Mouse (Mus musculus) intestine, postnatal 0 days (tissue): Measurements from ENCODE around the gene Psmb3. TPM values are rescaled to one million over a fixed set of nuclear protein-coding genes. Genes with fewer than 3 reads are reported as not detected.

ENCODE experiments used
- ATAC-seq: fragments of 200-750 bp; cut with Nextera tagmentation; 2 replicates; pipeline ENCODE4 v1.8.0; 2017; ENCODE audit warnings: mild to moderate bottlenecking, moderate TSS enrichment, moderate library complexity
- H3K27ac ChIP-seq: fragments of 300-500 bp; sonication (generic); 2 replicates; pipeline ENCODE4 v1.5.1; 2014; ENCODE audit warnings: mild to moderate bottlenecking, low read depth, low read length, moderate library complexity
- H3K27me3 ChIP-seq: fragments of 300-500 bp; sonication (generic); replicated peaks from 2 replicates; pipeline ENCODE4 v1.6.1; 2014; ENCODE audit warnings: low read length, mixed read lengths; ENCODE audit not compliant: control insufficient read depth, insufficient read depth
- H3K36me3 ChIP-seq: fragments of 300-500 bp; sonication (generic); 2 replicates; pipeline ENCODE4 v1.6.1; 2014; ENCODE audit warnings: mild to moderate bottlenecking, moderate library complexity; ENCODE audit not compliant: control insufficient read depth, insufficient read depth
- H3K4me1 ChIP-seq: fragments of 300-500 bp; sonication (generic); replicated peaks from 2 replicates; pipeline ENCODE4 v1.6.1; 2014; ENCODE audit warnings: antibody characterized with exemption, low read length, mixed read lengths; ENCODE audit not compliant: control insufficient read depth, insufficient read depth
- H3K4me2 ChIP-seq: fragments of 300-500 bp; sonication (generic); replicated peaks from 2 replicates; pipeline ENCODE4 v1.6.1; 2014; ENCODE audit warnings: low read depth, mild to moderate bottlenecking, moderate library complexity
- H3K4me3 ChIP-seq: fragments of 300-500 bp; sonication (generic); 2 replicates; pipeline ENCODE4 v1.5.1; 2014; ENCODE audit warnings: low read depth, low read length
- H3K9ac ChIP-seq: fragments of 300-500 bp; sonication (generic); 2 replicates; pipeline ENCODE4 v1.6.1; 2014; ENCODE audit warnings: mild to moderate bottlenecking, low read depth, low read length
- H3K9me3 ChIP-seq: fragments of 300-500 bp; sonication (generic); 2 replicates; pipeline ENCODE4 v1.6.1; 2016; ENCODE audit warnings: mixed run types; ENCODE audit not compliant: control insufficient read depth
- CTCF ChIP-seq: sonication (generic); IDR thresholded peaks from 2 replicates; pipeline ENCODE4 v1.5.1; 2016; ENCODE audit warnings: low read depth, mild to moderate bottlenecking, control low read depth, antibody characterized with exemption, moderate library complexity
- WGBS: fragments of 180-500 bp; shearing (Covaris S2); extraction: QIAGEN DNeasy Blood & Tissue Kit; methylation state at CpG from one replicate; pipeline ENCODE4 v1.1.7; 2014; 5-methylcytosine and 5-hydroxymethylcytosine counted together
- polyA plus RNA-seq: library from polyadenylated mRNA; unstranded; fragments of >200 nt; fragmentation: Nextera tagmentation; extraction: Ambion mirVana; gene quantifications from 2 replicates; pipeline ENCODE4 v1.2.1, GENCODE M21; 2015

The Psmb3 gene
- polyA plus RNA-seq, 1 experiment from 2014 or later, result 439 TPM

DNA sequence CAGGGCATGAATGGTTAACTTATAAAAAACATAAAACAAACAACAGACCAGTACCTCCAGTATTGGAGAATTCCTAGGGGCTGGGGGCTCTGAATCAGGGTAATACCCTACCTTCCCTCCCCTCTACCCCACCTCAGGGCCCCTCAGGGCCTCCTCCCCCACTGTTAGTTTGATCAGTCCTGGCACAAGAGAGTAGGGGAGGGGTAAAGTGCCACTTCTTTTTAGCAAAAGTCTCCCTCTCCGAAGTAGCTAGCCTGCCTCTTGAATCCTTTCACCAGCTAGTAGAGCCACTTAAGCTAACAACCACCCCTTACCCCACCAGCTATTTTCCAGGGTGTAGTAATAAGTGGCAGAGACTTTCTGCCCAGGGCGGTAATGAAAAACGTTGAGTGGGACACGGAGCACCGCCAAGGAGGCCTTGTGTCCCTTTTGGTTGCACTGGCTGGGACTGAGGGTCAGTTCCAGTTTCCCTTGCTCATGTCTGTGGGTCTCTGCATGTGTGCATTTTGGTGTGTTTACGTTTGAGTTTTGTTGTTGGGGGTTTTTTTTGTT is 20.6 kb upstream of the Psmb3 start:
- no peak overlapping the region for H3K4me2 ChIP-seq
- H3K36me3 ChIP-seq, result peaks cover 40% of the 10 kb centered on the region
- no peak overlapping the region for H3K9ac ChIP-seq
- no peaks in the 10 kb centered on the region for H3K27me3 ChIP-seq
- no peaks in the 10 kb centered on the region for H3K9me3 ChIP-seq
- no peak overlapping the region for H3K4me3 ChIP-seq
- H3K4me1 ChIP-seq, result no peaks in the 10 kb centered on the region; the same call in 1 of the 2 replicates
- no peak for TF ChIP-seq CTCF
- no peak for ATAC-seq
- H3K27ac ChIP-seq, result no peak overlapping the region
- WGBS, result 75% methylated on average over 6 of the region's 6 CpGs

DNA sequence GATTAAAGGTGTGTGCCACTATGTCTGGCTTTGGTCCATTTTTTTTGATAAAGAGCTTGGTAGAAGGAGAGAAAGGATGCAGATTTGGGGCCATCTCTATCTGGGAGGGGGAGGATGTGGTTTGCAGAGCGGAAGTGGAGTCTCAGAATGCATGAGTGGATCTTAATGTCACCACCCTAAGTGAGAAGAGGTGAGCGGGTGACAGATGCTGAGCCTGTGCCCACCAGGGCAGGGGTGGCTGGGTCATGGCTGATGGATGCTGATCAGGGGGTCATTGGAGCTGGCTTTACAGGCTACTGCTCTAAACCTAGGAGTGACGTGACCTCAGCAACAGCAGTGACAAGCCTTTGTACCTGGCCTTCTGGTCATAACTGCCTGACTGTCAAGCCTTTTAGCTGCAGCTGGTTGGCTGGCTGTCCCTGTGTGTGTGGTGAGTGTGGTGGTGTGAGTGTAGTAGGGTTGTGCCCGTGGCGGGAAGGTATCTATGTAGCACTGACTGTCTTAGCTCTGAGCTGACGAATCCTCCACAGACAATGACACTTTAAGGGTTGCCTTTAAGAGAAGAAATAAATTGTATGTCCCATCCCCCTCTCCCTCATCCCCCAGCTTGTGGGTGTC is 19.0 kb upstream of the Psmb3 start:
- no peak for TF ChIP-seq CTCF
- peaks cover 37% of the 10 kb centered on the region for H3K36me3 ChIP-seq
- 79% methylated on average over 6 of the region's 6 CpGs for WGBS

GRCm38 (mm10) chr11:97684766-97685165 is 18.4 kb upstream of the Psmb3 start:
- WGBS, result 42% methylated on average over 7 of the region's 7 CpGs
- no peaks in the 10 kb centered on the region for H3K27me3 ChIP-seq
- 0 out of 2 replicates have a peak overlapping the region, but pooled peaks have one; percentile 66 for H3K4me2 ChIP-seq
- H3K4me1 ChIP-seq, result no peaks in the 10 kb centered on the region; the same call in 1 of the 2 replicates
- H3K36me3 ChIP-seq, result peaks cover 37% of the 10 kb centered on the region
- no peak overlapping the region for H3K9ac ChIP-seq
- H3K9me3 ChIP-seq, result no peaks in the 10 kb centered on the region
- ATAC-seq, result no peak
- no peak overlapping the region for H3K4me3 ChIP-seq
- no peak for TF ChIP-seq CTCF
- H3K27ac ChIP-seq, result no peak overlapping the region

More for the DNA sequence above, 19.0 kb upstream of the Psmb3 start:
- ATAC-seq, result no peak
- no peaks in the 10 kb centered on the region; the same call in 1 of the 2 replicates for H3K4me1 ChIP-seq
- H3K27ac ChIP-seq, result no peak overlapping the region
- H3K9ac ChIP-seq, result no peak overlapping the region
- H3K4me2 ChIP-seq, result no peak overlapping the region
- H3K27me3 ChIP-seq, result no peaks in the 10 kb centered on the region
- no peak overlapping the region for H3K4me3 ChIP-seq
- no peaks in the 10 kb centered on the region for H3K9me3 ChIP-seq

DNA sequence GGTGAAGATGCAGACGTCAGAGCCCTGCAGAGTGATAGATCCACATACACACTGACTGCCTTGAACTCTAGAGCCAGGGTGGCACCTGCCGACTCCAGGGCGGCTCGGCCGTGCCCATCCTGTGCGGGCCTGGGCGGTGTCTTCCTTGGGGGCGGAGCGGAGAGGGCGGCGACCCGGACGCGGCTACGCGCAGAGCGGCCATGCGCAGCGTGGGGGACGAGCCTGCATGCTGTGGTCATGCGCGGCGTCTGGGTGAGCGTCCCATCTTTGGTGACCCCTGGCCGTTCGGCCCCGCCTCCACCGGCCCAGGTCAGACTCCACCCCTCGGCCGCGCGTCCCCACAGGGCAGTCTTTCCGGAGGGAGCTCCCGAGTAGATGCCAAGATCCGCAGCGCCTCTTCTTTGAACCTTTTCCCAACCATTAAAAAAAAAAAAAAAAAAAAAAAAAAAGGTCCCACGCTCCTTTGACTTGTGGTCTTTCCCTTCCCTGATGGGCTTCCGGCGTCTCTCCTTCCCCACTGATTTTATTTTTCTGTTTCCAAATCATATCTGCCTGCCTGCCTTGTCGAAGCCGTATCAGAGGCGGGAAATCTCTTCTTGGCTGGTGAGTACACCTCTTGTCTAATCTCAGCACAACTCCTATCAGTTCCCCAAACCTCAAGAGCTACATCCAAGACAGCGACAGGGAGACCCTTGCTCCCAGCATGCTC is 17.4 kb upstream of the Psmb3 start, which contains the start of gene Cisd3:
Gene Cisd3 (plus strand): TSS at position 214 of the 709 bp plus-strand sequence.
- TF ChIP-seq CTCF, result no peak
- H3K4me1 ChIP-seq, result no peaks in the 10 kb centered on the region; the same call in 1 of the 2 replicates
- H3K9me3 ChIP-seq, result no peaks in the 10 kb centered on the region
- peak within 1 kb of the TSS; percentile 51 for H3K9ac ChIP-seq
- peak within 1 kb of the TSS; percentile 66 for H3K4me2 ChIP-seq
- peaks cover 38% of the 10 kb centered on the region for H3K36me3 ChIP-seq
- no peaks in the 10 kb centered on the region for H3K27me3 ChIP-seq
- peak; percentile 84 for ATAC-seq
- H3K4me3 ChIP-seq, result peak within 1 kb of the TSS; percentile 38
- under 1% methylated on average over 42 of the region's 43 CpGs for WGBS
- peak within 1 kb of the TSS; percentile 74 for H3K27ac ChIP-seq

GRCm38 (mm10) chr11:97686322-97686908 is 16.8 kb upstream of the Psmb3 start:
- H3K27ac ChIP-seq, result peak overlapping the region; percentile 65
- H3K4me3 ChIP-seq, result peak overlapping the region; percentile 38
- H3K4me1 ChIP-seq, result no peaks in the 10 kb centered on the region; the same call in 1 of the 2 replicates
- peaks cover 40% of the 10 kb centered on the region for H3K36me3 ChIP-seq
- no peaks in the 10 kb centered on the region for H3K9me3 ChIP-seq
- H3K27me3 ChIP-seq, result no peaks in the 10 kb centered on the region
- peak overlapping the region; percentile 66 for H3K4me2 ChIP-seq
- ATAC-seq, result no peak
- 44% methylated on average over 11 of the region's 11 CpGs for WGBS
- peak overlapping the region; percentile 51 for H3K9ac ChIP-seq
- no peak for TF ChIP-seq CTCF

- H3K36me3 ChIP-seq, result peaks cover 41% of the 10 kb centered on the region
- H3K27me3 ChIP-seq, result no peaks in the 10 kb centered on the region
- peak overlapping the region; percentile 66 for H3K4me2 ChIP-seq
- H3K27ac ChIP-seq, result peak overlapping the region; percentile 65
- H3K4me3 ChIP-seq, result peak overlapping the region; percentile 38
- peak; percentile 32 for ATAC-seq
- H3K9me3 ChIP-seq, result no peaks in the 10 kb centered on the region
- 47% methylated on average over 3 of the region's 3 CpGs for WGBS
- no peaks in the 10 kb centered on the region; the same call in 1 of the 2 replicates for H3K4me1 ChIP-seq
- no peak overlapping the region; the same call in 1 of the 2 replicates for H3K9ac ChIP-seq
- TF ChIP-seq CTCF, result no peak
These were observed 16.1 kb upstream of the Psmb3 start for GRCm38 (mm10) chr11:97687061-97687460.
